9 mouse cellular contexts compared by ENCODE assay signal in the genomic region with DNA sequence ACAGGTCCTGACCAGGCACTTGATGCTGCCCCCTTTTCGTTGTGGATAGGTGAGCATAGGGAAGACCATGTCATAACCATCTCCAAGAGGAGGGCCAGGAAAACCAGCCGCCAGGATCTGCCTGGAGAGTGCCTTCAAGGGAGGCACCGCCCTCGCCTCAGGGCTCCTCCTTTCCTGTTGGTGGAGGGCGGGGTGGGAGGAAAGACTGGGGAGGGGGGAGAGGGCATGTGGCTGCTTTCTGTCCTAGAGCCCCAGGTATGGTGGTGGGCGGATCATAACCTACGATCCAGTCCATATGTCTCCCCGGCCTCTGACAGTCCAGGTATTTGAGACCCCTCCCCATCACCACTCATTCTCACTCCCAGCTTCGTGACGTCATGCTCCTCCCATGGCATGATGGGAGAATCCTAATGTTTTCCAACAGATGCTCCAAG. TPM values are rescaled to one million over a fixed set of nuclear protein-coding genes. Genes with fewer than 3 reads are reported as not detected.
DNase-seq lines count a peak whose midpoint lies in the region; ATAC-seq and TF ChIP-seq lines count a peak whose summit lies in the region.
"Had no signal": no experiment of that assay in that cellular context is flagged by ENCODE, and none has a peak within 500 bp of the region (broad histone marks: within the 10 kb centered on the region; RNA-seq: fewer than 3 reads in every experiment).

No protein-coding gene starts in this region.

- H3K9me3 ChIP-seq in embryonic facial prominence, embryonic 10.5 days = no peaks in the 10 kb centered on the region
- no peaks in the 10 kb centered on the region for H3K9me3 ChIP-seq in hindbrain, postnatal 0 days (ENCODE audit: low read length)
- no peaks in the 10 kb centered on the region for H3K9me3 ChIP-seq in limb, embryonic 13.5 days

- TF ChIP-seq CTCF in hindbrain, postnatal 0 days (IDR thresholded peaks at IDR 0.05; ENCODE audit: low read depth) = 0 out of 2 replicates have a peak, but pooled peaks have one; percentile 4

- H3K4me3 ChIP-seq in embryonic facial prominence, embryonic 10.5 days = peak overlapping the region; percentile 57
- peak overlapping the region; percentile 67 for H3K4me3 ChIP-seq in hindbrain, postnatal 0 days (ENCODE audit: low read length)
- peak overlapping the region; percentile 41 for H3K4me3 ChIP-seq in limb, embryonic 13.5 days

- peaks cover 28% of the 10 kb centered on the region for H3K4me1 ChIP-seq in embryonic facial prominence, embryonic 10.5 days
- peaks cover 8% of the 10 kb centered on the region; the same call in 1 of the 2 replicates for H3K4me1 ChIP-seq in hindbrain, postnatal 0 days (ENCODE audit: insufficient read depth, low read length)
- peaks cover 14% of the 10 kb centered on the region for H3K4me1 ChIP-seq in limb, embryonic 13.5 days

- 4% methylated on average over 10 of the region's 10 CpGs for WGBS in embryonic facial prominence, embryonic 10.5 days
- WGBS in hindbrain, postnatal 0 days = 3% methylated on average over 9 of the region's 10 CpGs
- 4% methylated on average over 9 of the region's 10 CpGs for WGBS in limb, embryonic 13.5 days

- peak; percentile 92 for DNase-seq in brain, adult 2 months (ENCODE audit: low read depth, low spot score)
- peak; percentile 23 for DNase-seq in embryonic facial prominence, embryonic 10.5 days (ENCODE audit: low spot score)
- DNase-seq in hindbrain, postnatal 0 days (ENCODE audit: low spot score) = peak; percentile 92
- peak; percentile 63 for DNase-seq in right cerebral cortex, postnatal 4 days
- no peak for DNase-seq in thymus, postnatal 36 days
- no peak for DNase-seq in spleen, postnatal 4 days (ENCODE audit: low spot score in 2 of 2)

- peak; percentile 78 for ATAC-seq in hindbrain, postnatal 0 days
- ATAC-seq in limb, embryonic 13.5 days (ENCODE audit: low FRiP score, low read depth) = peak; percentile 21; the same call in 1 of the 2 replicates
- ATAC-seq in granulocyte monocyte progenitor cell, adult 5-6 weeks (replicated peaks; ENCODE audit: poor library complexity, severe bottlenecking) = no peak

- H3K9ac ChIP-seq in hindbrain, postnatal 0 days (replicated peaks; ENCODE audit: low read length) = peak overlapping the region; percentile 89
- no peak overlapping the region; the same call in 1 of the 2 replicates for H3K9ac ChIP-seq in limb, embryonic 13.5 days

- H3K36me3 ChIP-seq in embryonic facial prominence, embryonic 10.5 days (replicated peaks) = no peaks in the 10 kb centered on the region
- H3K36me3 ChIP-seq in hindbrain, postnatal 0 days (ENCODE audit: insufficient read depth, low read length) = no peaks in the 10 kb centered on the region
- H3K36me3 ChIP-seq in limb, embryonic 13.5 days = no peaks in the 10 kb centered on the region

- H3K27ac ChIP-seq in embryonic facial prominence, embryonic 10.5 days (replicated peaks) = no peak overlapping the region
- H3K27ac ChIP-seq in hindbrain, postnatal 0 days = peak overlapping the region; percentile 91
- H3K27ac ChIP-seq in limb, embryonic 13.5 days = no peak overlapping the region

- peak overlapping the region; percentile 91 for H3K4me2 ChIP-seq in hindbrain, postnatal 0 days (ENCODE audit: low read depth, low read length)
- peak overlapping the region; percentile 83 for H3K4me2 ChIP-seq in limb, embryonic 13.5 days (replicated peaks)

- peaks cover 79% of the 10 kb centered on the region for H3K27me3 ChIP-seq in embryonic facial prominence, embryonic 10.5 days (replicated peaks; ENCODE audit: low read depth, poor library complexity, severe bottlenecking)
- no peaks in the 10 kb centered on the region for H3K27me3 ChIP-seq in hindbrain, postnatal 0 days (ENCODE audit: insufficient read depth, low read length)
- H3K27me3 ChIP-seq in limb, embryonic 13.5 days = peaks cover 17% of the 10 kb centered on the region

RNA-seq across cellular contexts. Expression of gene Phactr3, which starts 22.7 kb away (rescaled TPM):
- 3.8 and 4.6 TPM in 2 replicates for polyA plus RNA-seq in embryonic facial prominence, embryonic 10.5 days (2016; fragmentation: Nextera tagmentation; extraction: Ambion mirVana)
- 70.4 and 92.7 TPM in 2 replicates for total RNA-seq in hindbrain, postnatal 0 days (2014; rRNA removed)
- polyA plus RNA-seq in hindbrain, postnatal 0 days (2015; fragmentation: Nextera tagmentation; extraction: Ambion mirVana) = 66.2 and 67.2 TPM in 2 replicates
- 1.2 TPM in 2 replicates for polyA plus RNA-seq in limb, embryonic 13.5 days (2015; fragmentation: Nextera tagmentation; extraction: Ambion mirVana)
- not detected in 2 replicates for total RNA-seq in granulocyte monocyte progenitor cell, adult 5-6 weeks (2014; fragmentation: Nextera tagmentation)
- not detected in 2 replicates for total RNA-seq in granulocyte monocyte progenitor cell, adult 5-6 weeks (2017)
- total RNA-seq: MEL had no signal

Comparison
In these comparisons a context has a peak if more than half of its experiments do, and no peak if none do; other contexts are left out.
1. DNase-seq: peak in brain, adult 2 months (single experiment), embryonic facial prominence, embryonic 10.5 days (single experiment), hindbrain, postnatal 0 days (single experiment) and right cerebral cortex, postnatal 4 days (single experiment); none in thymus, postnatal 36 days (0 of 2) and spleen, postnatal 4 days (0 of 2).
2. RNA of gene Phactr3, which starts 22.7 kb away (polyA plus RNA-seq): 66.2 to 67.2 TPM in hindbrain, postnatal 0 days; 3.8 to 4.6 TPM in embryonic facial prominence, embryonic 10.5 days and 1.2 TPM in limb, embryonic 13.5 days; every median in the first group is over 10 times any median in the second.
3. Peak in every context shown above with its lines, with median percentiles within 50 percentile points of each other: H3K4me3 ChIP-seq.